Mouse (Mus musculus): ENCODE results near the gene Nup107.
A peak's percentile ranks its signal among the peaks of the same experiment; 100 is the strongest.
"Not testable (repeated sequence)": the region's sequence is repeated elsewhere in the genome, so short reads cannot be mapped to it uniquely, and the experiment has no call there.

Nup107 gene

GRCm38 (mm10) chr10:117735396-117735795 is 57.1 kb downstream of the Nup107 start:
- not testable (repeated sequence) for DNase-seq (ENCODE audit: low spot score in 2 of 2)

- not testable (repeated sequence) for DNase-seq (ENCODE audit: low spot score in 2 of 2)
These were observed 58.2 kb downstream of the Nup107 start for GRCm38 (mm10) chr10:117734104-117734852.

GRCm38 (mm10) chr10:117733626-117734025 is 58.9 kb downstream of the Nup107 start:
- not testable (repeated sequence) for DNase-seq (ENCODE audit: low spot score in 2 of 2)

GRCm38 (mm10) chr10:117732962-117733592 is 59.4 kb downstream of the Nup107 start:
- DNase-seq (ENCODE audit: low spot score in 2 of 2) = no peak

- no peak for DNase-seq (ENCODE audit: low spot score in 2 of 2)
These were observed 60.3 kb downstream of the Nup107 start for GRCm38 (mm10) chr10:117732184-117732583.

GRCm38 (mm10) chr10:117731244-117732101 is 61.0 kb downstream of the Nup107 start:
- peak in 1 of 2 experiments; percentile 44 for DNase-seq (ENCODE audit: low spot score in 2 of 2)

- no peak for DNase-seq (ENCODE audit: low spot score in 2 of 2)
These were observed 61.8 kb downstream of the Nup107 start for GRCm38 (mm10) chr10:117730637-117731203.

- no peak for DNase-seq (ENCODE audit: low spot score in 2 of 2)
These were observed 62.4 kb downstream of the Nup107 start for GRCm38 (mm10) chr10:117730140-117730539.

- DNase-seq (ENCODE audit: low spot score in 2 of 2) = peak in 1 of 2 experiments; percentile 42
These were observed 63.2 kb downstream of the Nup107 start for GRCm38 (mm10) chr10:117729139-117729814.

GRCm38 (mm10) chr10:117728574-117728973 is 63.9 kb downstream of the Nup107 start:
- DNase-seq (ENCODE audit: low spot score in 2 of 2) = no peak

GRCm38 (mm10) chr10:117727518-117728110 is 64.9 kb downstream of the Nup107 start:
- DNase-seq (ENCODE audit: low spot score in 2 of 2) = no peak

GRCm38 (mm10) chr10:117726888-117727385 is 65.6 kb downstream of the Nup107 start:
- DNase-seq (ENCODE audit: low spot score in 2 of 2) = no peak

GRCm38 (mm10) chr10:117726350-117726749 is 66.2 kb downstream of the Nup107 start:
- DNase-seq (ENCODE audit: low spot score in 2 of 2) = no peak

- DNase-seq (ENCODE audit: low spot score in 2 of 2) = no peak
These were observed 66.8 kb downstream of the Nup107 start for GRCm38 (mm10) chr10:117725671-117726070.

- DNase-seq (ENCODE audit: low spot score in 2 of 2) = no peak
These were observed 67.6 kb downstream of the Nup107 start for GRCm38 (mm10) chr10:117724804-117725361.

- no peak for DNase-seq (ENCODE audit: low spot score in 2 of 2)
These were observed 68.3 kb downstream of the Nup107 start for GRCm38 (mm10) chr10:117724136-117724718.

- no peak for DNase-seq (ENCODE audit: low spot score in 2 of 2)
These were observed 74.1 kb downstream of the Nup107 start for GRCm38 (mm10) chr10:117718161-117719119.

- no peak for DNase-seq (ENCODE audit: low spot score in 2 of 2)
These were observed 74.9 kb downstream of the Nup107 start for GRCm38 (mm10) chr10:117717583-117717982.

GRCm38 (mm10) chr10:117716686-117717085 is 75.8 kb downstream of the Nup107 start:
- no peak for DNase-seq (ENCODE audit: low spot score in 2 of 2)
